Mouse (Mus musculus) liver, adult 2 months (tissue): ENCODE measurements at regions not wholly inside any gene's neighbourhood (a gene's known extent, or its start where the extent isn't known, plus 50 kb on each side); places are given as distances from the start of the nearest gene placed in this dataset.
A peak's percentile ranks its signal among the peaks of the same experiment; 100 is the strongest.

ENCODE experiments used
- DNase-seq: peaks from one replicate; pipeline ENCODE4 v3.0.0-alpha.2; 2011; ENCODE audit warnings: low read depth, low spot score; ENCODE audit errors: extremely low read depth
- H3K27ac ChIP-seq: fragments of 200-500 bp; replicated peaks from 2 replicates; pipeline ENCODE4 v1.5.1; 2012; ENCODE audit warnings: low read depth, mild to moderate bottlenecking, control low read depth, inconsistent platforms, low read length; ENCODE audit not compliant: insufficient read depth
- H3K27me3 ChIP-seq: fragments of 200-500 bp; 2 replicates; pipeline ENCODE4 v1.6.1; 2012; ENCODE audit warnings: mild to moderate bottlenecking, moderate library complexity, low read length, inconsistent platforms; ENCODE audit not compliant: control insufficient read depth, insufficient read depth
- H3K36me3 ChIP-seq: fragments of 200-500 bp; 2 replicates; pipeline ENCODE4 v1.6.1; 2012; ENCODE audit warnings: low read length, inconsistent platforms; ENCODE audit not compliant: control insufficient read depth, insufficient read depth
- H3K4me1 ChIP-seq: fragments of 200-500 bp; 2 replicates; pipeline ENCODE4 v1.6.1; 2011; ENCODE audit warnings: low read length; ENCODE audit not compliant: control insufficient read depth, insufficient read depth
- H3K4me3 ChIP-seq: fragments of 200-500 bp; 2 replicates; pipeline ENCODE4 v1.5.1; 2011; ENCODE audit warnings: low read depth, mild to moderate bottlenecking, control low read depth, low read length, moderate library complexity; ENCODE audit not compliant: insufficient read depth
- H3K79me2 ChIP-seq: fragments of 200-500 bp; 2 replicates; pipeline ENCODE4 v1.6.1; 2012; ENCODE audit warnings: inconsistent platforms, mild to moderate bottlenecking, low read length, moderate library complexity; ENCODE audit not compliant: control insufficient read depth, insufficient read depth
- H3K9ac ChIP-seq: fragments of 200-500 bp; 2 replicates; pipeline ENCODE4 v1.6.1; 2012; ENCODE audit warnings: low read depth, mild to moderate bottlenecking, control low read depth, inconsistent platforms, low read length
- CTCF ChIP-seq: fragments of 200-500 bp; IDR thresholded peaks from 2 replicates; pipeline ENCODE4 v1.5.1; 2011; ENCODE audit warnings: low read depth, low read length, control low read depth
- POLR2A ChIP-seq: fragments of 200-500 bp; IDR thresholded peaks from 2 replicates; pipeline ENCODE4 v1.6.1; 2011; ENCODE audit warnings: low read length, control low read depth; ENCODE audit not compliant: insufficient read depth; ENCODE audit errors: extremely low read depth
- WGBS: fragments of 180-500 bp; shearing (Covaris S2); methylation state at CpG from one replicate; pipeline ENCODE4 v1.1.7; 2018; 5-methylcytosine and 5-hydroxymethylcytosine counted together

GRCm38 (mm10) chr13:5592556-5593061 lies 268.7 kb upstream of the Klf6 start:
- H3K27me3 ChIP-seq: no peaks in the 10 kb centered on the region
- H3K79me2 ChIP-seq: no peaks in the 10 kb centered on the region
- peak; percentile 58 for DNase-seq
- H3K4me1 ChIP-seq: no peaks in the 10 kb centered on the region; the same call in 1 of the 2 replicates
- 61% methylated on average over 3 of the region's 3 CpGs for WGBS
- H3K27ac ChIP-seq: no peak overlapping the region
- TF ChIP-seq CTCF: no peak
- no peak for TF ChIP-seq POLR2A
- no peak overlapping the region for H3K9ac ChIP-seq
- no peak overlapping the region for H3K4me3 ChIP-seq
- no peaks in the 10 kb centered on the region for H3K36me3 ChIP-seq

GRCm38 (mm10) chr13:5601648-5602047 lies 259.6 kb upstream of the Klf6 start:
- Histone ChIP-seq H3K79me2 (no peaks in the 10 kb centered on the region), H3K9ac (no peak overlapping the region), H3K36me3 (no peaks in the 10 kb centered on the region), H3K4me3 (no peak overlapping the region), H3K4me1 (no peaks in the 10 kb centered on the region; the same call in 1 of the 2 replicates), H3K27ac (no peak overlapping the region), H3K27me3 (no peaks in the 10 kb centered on the region)
- 93% methylated on average over 1 of the region's 1 CpGs for WGBS
- no peak for TF ChIP-seq POLR2A
- no peak for TF ChIP-seq CTCF
- DNase-seq: no peak

GRCm38 (mm10) chr13:5603905-5604596 lies 257.2 kb upstream of the Klf6 start:
- Histone ChIP-seq H3K79me2 (no peaks in the 10 kb centered on the region), H3K27ac (no peak overlapping the region), H3K4me3 (no peak overlapping the region), H3K4me1 (no peaks in the 10 kb centered on the region; the same call in 1 of the 2 replicates), H3K36me3 (no peaks in the 10 kb centered on the region), H3K9ac (no peak overlapping the region), H3K27me3 (no peaks in the 10 kb centered on the region)
- TF ChIP-seq CTCF: no peak
- no peak for TF ChIP-seq POLR2A
- DNase-seq: peak; percentile 44
- 73% methylated on average over 5 of the region's 5 CpGs for WGBS

DNA sequence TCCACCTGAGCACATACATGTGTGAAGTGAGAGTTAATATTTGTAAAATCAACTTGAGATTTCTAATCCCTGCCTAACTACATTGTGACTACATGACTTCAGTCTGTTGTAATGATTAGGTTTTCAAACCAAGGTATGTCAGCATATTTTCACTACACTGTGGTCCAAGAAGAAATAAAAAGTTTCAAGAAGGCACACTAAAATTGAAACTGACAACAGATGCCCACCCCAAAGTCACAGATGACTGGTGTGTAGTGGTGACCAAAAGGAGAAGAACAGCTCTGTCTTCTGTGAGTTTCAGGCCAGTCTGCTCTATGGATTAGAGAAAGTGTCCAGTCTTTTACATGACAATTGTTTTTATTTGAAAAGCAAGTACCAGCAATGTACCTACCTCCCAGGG lies 255.9 kb upstream of the Klf6 start:
- DNase-seq: no peak

GRCm38 (mm10) chr13:5607462-5607861 lies 253.8 kb upstream of the Klf6 start:
- H3K27ac ChIP-seq: no peak overlapping the region
- no peaks in the 10 kb centered on the region; the same call in 1 of the 2 replicates for H3K4me1 ChIP-seq
- no peak overlapping the region for H3K4me3 ChIP-seq
- WGBS: 86% methylated on average over 4 of the region's 4 CpGs
- TF ChIP-seq CTCF (no peak), POLR2A (no peak)
- DNase-seq: no peak
- no peak overlapping the region for H3K9ac ChIP-seq
- H3K36me3 ChIP-seq: no peaks in the 10 kb centered on the region
- H3K27me3 ChIP-seq: no peaks in the 10 kb centered on the region
- H3K79me2 ChIP-seq: no peaks in the 10 kb centered on the region

More for the DNA sequence above, 255.9 kb upstream of the Klf6 start:
- Histone ChIP-seq H3K27ac (no peak overlapping the region), H3K9ac (no peak overlapping the region), H3K27me3 (no peaks in the 10 kb centered on the region), H3K4me3 (no peak overlapping the region), H3K79me2 (no peaks in the 10 kb centered on the region), H3K36me3 (no peaks in the 10 kb centered on the region), H3K4me1 (no peaks in the 10 kb centered on the region; the same call in 1 of the 2 replicates)
- TF ChIP-seq CTCF (no peak), POLR2A (no peak)

- TF ChIP-seq POLR2A: no peak
- TF ChIP-seq CTCF: no peak
- Histone ChIP-seq H3K36me3 (no peaks in the 10 kb centered on the region), H3K4me3 (no peak overlapping the region), H3K4me1 (peaks cover 3% of the 10 kb centered on the region; the same call in 1 of the 2 replicates), H3K9ac (no peak overlapping the region), H3K27me3 (no peaks in the 10 kb centered on the region), H3K27ac (0 out of 2 replicates have a peak overlapping the region, but pooled peaks have one; percentile 8), H3K79me2 (no peaks in the 10 kb centered on the region)
- DNase-seq: peak; percentile 24
- WGBS: 68% methylated on average over 7 of the region's 7 CpGs
Observed at GRCm38 (mm10) chr13:5614186-5614737, 247.0 kb upstream of the Klf6 start.
